Mouse (Mus musculus) heart, postnatal 0 days (tissue): ENCODE measurements around the gene Kif1b.

ENCODE experiments used
- CTCF ChIP-seq: IDR thresholded peaks from 2 replicates; pipeline ENCODE4 v1.5.1; 2016; ENCODE audit warnings: antibody characterized with exemption, control low read depth, low read depth
- EP300 ChIP-seq: IDR thresholded peaks from 2 replicates; pipeline ENCODE4 v1.6.1; 2016; ENCODE audit warnings: antibody characterized with exemption, low read depth

DNA sequence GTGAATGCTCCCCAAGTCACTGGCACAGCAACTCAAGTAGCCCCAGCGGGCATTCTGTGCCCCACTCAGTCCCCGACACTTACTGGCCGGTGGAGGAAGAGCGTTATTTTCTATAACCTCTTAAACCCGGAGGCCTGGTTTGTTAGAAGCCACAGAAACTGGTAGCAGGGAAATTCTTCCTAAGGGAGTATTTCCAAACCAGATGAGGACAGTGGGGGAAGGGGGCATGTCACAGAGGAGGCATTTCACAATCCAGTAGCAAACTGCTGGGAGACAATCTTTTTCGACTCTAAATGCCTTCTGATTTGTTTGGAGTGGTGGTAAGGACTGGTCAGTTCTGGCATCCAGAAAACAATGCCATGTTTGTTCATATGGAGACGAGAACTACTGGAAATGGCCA is 128.3 kb downstream of the Kif1b start:
- TF ChIP-seq CTCF (no peak), EP300 (no peak)
